Mouse (Mus musculus): ENCODE data around the gene Prkacb. TPM values are rescaled to one million over a fixed set of nuclear protein-coding genes. Genes with fewer than 3 reads are reported as not detected.
A peak's percentile ranks its signal among the peaks of the same experiment; 100 is the strongest.
"Not testable (repeated sequence)": the region's sequence is repeated elsewhere in the genome, so short reads cannot be mapped to it uniquely, and the experiment has no call there.

Gene Prkacb
- total RNA-seq, 4 experiments from 2014 or later, result 234 to 268 (median 254) TPM

DNA sequence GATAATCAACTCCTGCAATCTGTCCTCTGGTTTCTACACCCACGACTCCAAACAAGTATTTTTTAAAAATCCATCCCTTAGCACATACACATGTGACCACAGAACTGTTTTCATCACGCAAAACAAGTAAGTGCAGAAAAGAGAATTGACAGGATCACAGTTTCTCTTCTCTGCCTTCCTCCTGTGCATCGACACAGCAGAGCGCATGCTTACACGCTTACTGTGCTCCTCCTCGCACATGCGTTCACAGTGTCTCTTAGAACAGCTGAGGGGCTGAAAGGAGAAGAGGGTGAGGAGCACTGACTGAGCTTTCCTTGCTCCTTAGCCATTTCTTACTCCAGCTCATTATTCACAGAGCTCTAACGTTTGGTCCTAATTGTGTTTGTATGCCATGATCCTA lies 33.9 kb downstream of the Prkacb start:
- no peak for DNase-seq (ENCODE audit: low spot score in 2 of 2)

DNA sequence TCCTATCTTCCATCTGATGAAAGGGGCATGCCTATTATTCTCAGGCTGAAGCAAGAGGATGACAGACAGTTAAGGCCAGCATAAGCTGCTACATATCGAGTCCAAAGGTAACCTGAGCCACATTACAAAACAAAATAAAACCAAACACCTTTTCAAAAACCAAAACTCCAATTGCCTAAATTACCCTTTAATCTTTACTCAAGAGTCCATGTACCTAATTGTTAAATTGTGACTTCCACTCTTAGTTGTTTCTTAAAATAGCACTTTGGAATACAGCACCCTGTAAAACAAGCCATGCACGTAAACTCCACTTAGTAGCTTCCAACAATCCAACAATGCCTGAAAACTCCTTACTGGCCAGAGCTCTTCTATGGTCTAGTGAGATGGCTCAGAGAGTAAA lies 34.3 kb downstream of the Prkacb start:
- no peak for DNase-seq (ENCODE audit: low spot score in 2 of 2)

DNA sequence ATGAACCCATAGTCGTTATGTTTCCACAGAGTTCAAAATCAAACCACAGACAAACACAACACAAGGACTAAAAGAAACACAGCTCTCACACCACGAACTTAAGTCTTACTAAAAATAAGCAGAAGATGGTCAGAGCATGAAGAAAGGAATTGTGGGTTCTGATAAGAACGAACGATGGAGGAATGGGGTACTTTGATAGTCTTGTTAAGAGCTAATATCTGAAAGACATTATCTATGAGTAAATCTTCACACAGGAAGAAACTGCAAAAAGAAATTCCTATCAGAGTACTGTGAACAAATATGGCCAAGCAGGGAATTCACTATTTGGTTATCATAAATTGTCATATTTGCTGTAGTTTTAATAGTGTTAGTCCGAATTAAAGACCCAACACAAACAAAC lies 36.1 kb downstream of the Prkacb start:
- DNase-seq (ENCODE audit: low spot score in 2 of 2), result no peak

DNA sequence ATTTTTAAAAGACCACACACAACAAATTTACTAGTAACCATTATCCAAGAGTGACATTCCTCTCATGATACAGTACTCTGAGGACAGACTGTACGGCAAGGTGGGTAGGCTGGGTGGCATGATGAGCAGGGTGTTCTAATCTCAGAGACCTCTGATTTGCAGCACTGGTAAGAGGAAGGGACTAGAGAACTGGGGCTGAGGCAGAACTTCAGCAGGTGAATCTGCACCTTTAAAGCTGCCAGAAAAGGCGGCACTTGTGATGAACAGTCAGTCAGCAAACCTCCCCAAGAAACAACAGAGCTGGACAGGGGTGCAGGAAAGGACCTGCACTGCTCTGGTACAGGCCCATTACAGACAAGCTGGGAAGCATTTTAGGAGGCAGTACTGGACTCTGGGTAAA lies 41.9 kb downstream of the Prkacb start:
- DNase-seq (ENCODE audit: low spot score in 2 of 2), result no peak

DNA sequence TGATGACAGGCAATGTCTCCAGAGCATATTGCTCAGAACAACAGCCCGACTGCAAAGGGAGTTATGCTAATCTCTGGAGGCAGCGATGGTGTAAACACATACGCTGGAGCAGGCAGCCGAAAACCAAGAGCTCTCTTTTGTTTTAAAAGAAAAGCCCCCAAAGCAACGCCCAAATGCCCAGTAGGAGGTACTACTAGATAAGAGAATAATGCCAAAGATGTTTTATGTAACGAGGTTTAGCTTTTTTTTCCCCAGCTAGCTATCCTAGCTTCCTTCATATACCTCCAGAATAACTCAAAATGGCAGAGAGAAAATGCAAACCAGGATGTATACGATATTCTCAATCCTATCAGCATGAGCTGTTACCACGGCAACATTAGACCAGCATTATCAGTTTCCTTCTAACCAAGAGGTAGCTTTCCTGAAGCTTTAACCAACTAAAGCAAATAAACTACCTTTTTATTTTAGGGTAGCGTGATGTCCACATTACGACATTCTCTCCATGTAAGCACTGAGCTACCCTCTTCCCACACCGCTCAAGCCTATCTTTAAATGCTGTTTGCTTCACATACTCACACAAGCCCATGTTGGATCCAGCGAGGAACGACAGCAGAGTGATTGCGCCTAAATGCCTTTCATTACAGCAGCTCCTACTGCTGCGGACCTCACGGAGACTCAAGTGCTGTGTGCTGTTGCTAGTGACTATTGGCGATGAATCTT lies 42.7 kb downstream of the Prkacb start:
- DNase-seq (ENCODE audit: low spot score in 2 of 2), result peak; percentile 38 to 67

DNA sequence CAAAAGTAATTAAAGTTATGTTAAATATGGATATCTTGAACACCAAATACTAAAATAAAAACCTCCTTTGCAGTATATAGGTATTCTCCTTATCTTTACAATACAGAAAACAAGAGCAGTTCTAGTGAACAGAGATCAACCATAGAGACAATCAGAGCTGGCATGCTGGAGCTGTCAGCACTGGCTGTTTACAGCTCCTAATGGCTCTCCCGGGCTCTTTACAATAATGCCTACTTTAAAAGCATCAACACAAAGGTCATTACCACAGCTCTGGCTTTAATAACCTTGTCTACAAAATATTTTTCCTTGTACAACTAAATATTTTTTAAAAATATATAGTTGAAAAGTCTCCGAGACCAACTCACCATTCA lies 43.2 kb downstream of the Prkacb start:
- no peak for DNase-seq (ENCODE audit: low spot score in 2 of 2)

DNA sequence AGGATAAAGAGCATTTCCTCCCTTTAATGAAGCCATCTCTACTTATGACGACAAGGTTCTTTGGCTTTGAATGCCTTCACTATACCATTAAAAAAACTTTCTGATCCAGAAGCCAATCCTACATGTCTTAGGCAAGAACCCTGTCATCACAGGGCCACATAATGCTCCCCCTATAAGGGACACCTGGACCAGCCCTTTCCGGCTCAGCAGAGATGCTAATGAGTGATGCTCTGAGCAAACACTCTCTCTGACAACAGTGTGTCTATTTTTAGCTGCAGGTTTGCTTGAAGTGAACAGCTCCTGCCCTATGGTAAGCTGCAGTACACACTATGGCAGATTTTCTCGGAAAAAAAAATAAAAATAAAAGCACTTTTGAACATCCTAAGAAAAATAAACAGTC lies 43.9 kb downstream of the Prkacb start:
- peak; percentile 25 to 52 for DNase-seq (ENCODE audit: low spot score in 2 of 2)

DNA sequence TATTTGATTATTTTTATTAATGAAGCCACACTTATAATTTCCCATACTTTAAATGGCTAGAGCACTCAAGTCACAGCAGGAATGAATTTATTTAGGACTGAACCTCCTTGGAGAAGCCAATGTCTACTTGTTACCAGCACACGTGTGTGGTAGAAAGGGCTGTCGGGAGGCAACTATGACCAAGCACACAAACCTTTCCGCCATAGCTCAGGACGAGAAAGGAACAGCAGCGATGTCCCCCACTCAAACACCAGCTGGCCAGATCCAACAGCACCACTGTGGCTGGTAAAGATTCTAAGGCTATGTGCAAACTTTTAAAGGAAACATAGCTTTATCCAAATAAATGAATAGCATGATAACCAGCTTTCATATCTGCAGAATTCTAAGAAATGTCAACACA lies 44.4 kb downstream of the Prkacb start:
- DNase-seq (ENCODE audit: low spot score in 2 of 2), result no peak

DNA sequence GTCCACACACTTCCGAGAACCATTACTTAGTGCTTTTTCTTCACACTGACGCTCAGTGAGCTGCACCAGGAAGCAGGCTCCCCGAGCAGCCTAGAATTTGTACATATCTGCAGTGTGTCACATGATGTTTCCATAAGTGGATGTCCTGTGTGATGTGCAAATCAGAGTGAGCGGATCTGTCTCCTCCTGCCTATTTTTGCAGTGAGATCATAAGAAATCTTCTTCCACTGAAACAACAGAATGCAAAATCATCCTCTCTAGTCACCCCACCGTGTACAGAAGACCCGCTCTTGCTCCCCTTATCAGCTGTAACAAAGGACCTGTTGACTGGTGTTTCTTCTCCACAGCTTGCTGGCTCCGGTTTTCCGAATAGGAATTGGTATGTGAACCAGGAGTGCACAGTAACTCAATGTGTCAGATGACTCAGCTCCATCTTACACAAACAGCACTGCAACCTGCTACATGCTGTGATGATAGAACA lies 46.0 kb downstream of the Prkacb start:
- no peak for DNase-seq (ENCODE audit: low spot score in 2 of 2)

DNA sequence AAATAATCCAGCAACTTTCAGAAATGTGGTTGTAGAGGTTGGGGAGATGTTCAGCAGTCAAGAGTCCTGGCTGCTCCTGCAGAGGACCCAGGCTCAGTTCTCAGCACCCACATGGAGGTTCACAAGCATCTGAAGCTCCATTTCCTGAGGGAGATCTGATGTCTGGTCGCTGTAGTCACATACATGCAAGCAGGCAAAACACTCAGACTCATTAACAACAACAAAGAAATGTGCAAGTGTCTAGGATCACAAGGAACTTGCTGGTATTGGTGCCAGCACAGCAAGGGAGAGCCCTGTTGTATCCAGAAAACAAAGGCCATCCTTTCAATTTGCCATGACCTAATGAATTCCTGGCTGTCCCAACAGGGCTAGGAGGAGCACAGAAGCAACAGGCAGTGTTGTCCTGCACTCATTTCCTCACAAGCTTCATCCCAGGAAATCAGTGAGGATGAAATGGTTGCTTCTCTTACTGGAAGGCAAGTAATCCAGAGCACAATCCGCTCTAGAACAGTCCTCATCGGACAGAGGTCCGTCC lies 46.7 kb downstream of the Prkacb start:
- no peak for DNase-seq (ENCODE audit: low spot score in 2 of 2)

DNA sequence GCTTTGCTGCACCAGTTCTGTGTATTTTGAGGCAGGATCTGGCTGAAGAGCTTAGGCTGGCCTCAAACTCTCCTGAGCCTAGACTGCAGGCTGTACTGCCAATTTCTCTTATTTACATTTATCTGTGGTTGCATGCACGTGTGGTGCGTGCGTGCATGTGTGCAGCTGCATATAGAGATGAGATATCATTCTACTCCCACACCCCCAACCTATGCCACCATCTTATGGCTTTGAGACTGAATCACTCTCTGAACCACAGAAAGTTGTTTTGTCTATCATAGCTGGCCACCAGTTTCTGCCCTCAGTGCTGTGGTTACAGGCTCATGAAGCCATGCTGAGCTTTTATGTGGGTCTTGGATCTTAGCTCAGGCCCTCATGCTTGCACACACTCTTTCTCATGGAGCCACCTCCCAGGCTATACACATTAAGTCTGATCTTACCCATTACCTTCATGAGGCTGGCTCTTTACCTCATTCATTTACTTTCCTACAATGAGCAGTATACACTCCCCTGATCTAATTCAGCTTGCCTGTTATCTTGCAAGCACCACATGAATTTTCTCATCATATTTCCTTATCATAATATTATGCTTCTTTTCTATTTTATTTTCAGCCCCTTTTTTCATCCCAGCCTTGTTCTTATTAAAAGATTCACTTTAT lies 47.8 kb downstream of the Prkacb start:
- DNase-seq (ENCODE audit: low spot score in 2 of 2), result no peak

DNA sequence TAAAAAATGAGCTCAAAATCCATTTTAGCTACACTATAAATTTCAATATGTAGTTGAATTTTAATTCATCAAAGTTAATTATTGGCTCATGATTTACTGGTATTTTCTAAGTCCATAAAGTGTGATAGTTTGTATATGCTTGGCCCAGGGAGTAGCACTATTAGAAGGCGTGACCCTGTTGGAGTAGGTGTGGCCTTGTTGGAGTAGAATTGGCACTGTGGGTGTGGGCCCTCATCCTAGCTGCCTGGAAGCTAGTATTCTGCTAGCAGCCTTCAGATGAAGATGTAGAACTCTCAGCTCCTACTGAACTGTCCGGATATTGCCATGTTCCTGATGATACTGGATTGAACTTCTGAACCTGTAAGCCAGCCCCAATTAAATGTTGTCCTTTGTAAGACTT lies 49.7 kb downstream of the Prkacb start:
- not testable (repeated sequence) for DNase-seq (ENCODE audit: low spot score in 2 of 2)

DNA sequence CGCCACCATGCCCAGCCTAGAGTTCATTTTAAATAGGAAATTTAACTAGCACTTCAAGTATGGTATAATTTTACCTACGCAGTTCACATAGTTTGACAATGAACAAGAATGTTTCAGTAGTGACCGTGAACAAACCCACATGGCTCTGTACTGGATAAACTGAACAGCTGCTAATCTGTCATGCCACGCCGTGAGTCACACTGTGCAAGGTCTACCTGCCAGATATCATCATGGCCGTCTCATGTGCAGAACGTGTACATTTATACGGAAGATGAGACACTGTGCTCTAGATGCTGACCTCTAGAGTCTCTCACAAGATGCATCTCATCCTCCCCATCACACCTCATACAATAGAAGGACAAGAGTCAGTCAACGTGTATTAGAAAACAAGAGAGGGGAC lies 51.5 kb downstream of the Prkacb start:
- no peak for DNase-seq (ENCODE audit: low spot score in 2 of 2)

DNA sequence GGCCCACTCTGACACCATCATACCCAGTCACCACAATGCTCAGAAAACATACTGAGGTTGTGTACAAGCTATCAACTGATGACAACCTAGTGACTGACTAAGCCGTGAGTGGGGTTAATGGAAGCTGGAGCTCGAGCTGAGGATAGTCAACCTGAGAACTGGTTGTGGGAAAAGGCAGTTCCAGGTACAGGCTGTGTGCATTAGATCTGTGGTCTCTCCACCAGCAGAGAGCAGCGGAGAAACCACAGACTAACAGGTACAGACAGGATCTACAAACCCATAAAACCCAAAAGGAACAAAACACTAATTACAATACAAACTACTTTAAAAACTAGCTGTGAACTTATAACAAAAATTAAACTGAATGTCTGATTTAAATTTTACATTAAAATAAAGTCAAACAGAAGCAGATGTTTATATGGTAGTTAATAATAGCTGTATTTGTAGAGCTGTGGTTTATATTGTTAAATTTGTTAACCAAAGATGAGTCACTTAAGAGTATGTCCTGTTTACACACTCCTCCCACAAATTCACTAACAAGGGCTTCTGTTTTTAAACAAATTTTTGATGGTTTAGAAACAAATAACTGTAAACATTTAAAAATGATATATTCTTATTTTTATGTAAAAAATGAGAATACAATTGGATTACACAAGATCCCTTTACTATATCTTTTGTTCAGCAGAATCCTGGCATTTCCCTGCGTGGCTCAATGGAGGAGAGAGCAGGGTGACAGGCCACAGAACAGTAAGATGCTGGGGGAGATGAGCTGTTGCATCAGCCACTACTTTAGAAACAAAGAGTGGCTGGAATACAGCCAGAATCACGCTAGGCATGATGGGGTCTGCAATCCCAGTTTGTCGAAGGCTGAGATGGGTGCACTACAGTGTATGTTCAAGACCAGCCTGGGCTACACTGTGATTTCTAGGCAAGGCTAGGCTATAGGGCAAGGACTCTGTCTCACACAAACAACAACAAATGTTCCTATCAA lies 54.5 kb downstream of the Prkacb start:
- DNase-seq (ENCODE audit: low spot score in 2 of 2), result no peak

DNA sequence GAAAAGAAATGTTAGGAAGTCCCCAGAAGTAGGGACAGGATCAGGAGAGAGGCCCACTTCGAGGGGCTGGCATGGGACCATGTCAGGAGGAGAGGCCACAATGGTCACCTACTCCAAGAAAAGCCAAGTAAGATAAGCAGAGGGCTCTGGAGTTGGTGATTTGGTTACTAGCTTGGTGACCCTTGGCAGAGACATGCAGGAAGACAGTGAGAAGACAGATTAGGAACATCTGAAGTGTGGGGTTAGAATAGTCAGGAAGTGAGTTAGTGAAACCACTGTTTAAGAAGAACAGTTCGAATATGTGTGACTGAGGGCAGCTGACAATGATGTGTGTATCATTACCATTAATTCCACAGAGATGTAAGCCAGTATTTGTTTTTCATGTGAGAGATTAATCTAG lies 58.5 kb downstream of the Prkacb start:
- DNase-seq (ENCODE audit: low spot score in 2 of 2), result no peak

DNA sequence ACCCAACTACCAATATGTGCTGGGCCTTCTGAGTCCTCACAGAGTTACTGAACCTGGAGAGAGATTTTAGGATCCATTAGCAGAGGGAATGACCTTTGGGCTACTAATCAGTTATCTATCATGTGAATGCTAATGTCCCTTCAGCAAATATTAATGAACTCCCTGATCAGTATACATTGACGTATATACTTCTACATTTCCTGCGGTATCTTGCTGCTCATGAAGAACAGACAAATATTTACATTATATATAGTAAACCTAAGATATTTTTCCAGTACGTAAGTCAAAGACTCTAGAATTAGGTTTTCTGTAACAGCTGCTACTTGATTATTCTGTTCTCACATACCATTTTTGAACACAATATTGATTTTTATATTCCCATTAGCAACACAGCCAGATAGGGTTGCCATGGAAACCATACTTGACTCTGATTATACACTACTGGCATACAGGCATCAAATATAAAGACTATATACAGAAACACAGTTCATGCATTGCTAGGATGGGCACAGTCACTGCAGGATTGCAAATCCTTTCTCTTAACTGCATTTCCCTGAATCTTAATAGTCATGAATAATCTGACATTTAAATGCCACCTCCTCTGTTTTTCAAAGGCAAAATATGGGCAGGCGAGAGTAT lies 71.1 kb downstream of the Prkacb start:
- no peak for DNase-seq (ENCODE audit: low spot score in 2 of 2)

DNA sequence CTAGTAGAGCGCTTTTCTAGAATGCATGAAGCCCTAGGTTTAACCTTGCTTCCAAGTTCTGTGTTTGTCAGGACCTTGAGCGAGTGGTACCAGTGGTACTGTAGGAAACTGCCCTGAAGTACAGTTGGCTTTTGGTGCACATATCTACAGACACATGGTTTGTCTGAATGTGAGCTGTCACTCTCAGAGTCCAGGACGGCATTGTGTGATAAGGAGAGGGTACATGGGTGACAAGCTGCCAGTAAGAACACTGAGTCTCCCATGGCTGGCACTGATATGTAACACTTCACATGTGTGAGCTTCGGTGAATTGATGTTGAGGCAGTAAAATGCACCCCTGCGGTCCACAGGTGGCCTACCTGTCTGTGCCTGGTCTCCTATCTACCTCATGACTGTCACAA lies 71.6 kb downstream of the Prkacb start:
- no peak for DNase-seq (ENCODE audit: low spot score in 2 of 2)

DNA sequence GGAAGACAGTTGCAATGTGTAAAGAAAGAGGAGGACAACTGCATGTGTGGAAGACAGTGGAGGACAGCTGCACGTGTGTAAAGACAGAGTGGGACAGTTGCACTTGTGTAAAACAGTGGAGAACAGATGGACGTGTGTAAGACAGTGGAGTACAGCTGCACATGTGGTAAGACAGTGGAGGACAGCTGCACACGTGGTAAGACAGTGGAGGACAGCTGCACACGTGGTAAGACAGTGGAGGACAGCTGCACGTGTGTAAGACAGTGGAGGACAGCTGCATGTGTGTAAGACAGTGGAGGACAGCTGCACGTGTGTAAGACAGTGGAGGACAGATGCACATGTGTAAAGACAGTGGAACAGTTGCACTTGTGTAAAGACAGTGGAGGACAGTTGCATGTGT lies 76.6 kb downstream of the Prkacb start:
- DNase-seq (ENCODE audit: low spot score in 2 of 2), result not testable (repeated sequence)

DNA sequence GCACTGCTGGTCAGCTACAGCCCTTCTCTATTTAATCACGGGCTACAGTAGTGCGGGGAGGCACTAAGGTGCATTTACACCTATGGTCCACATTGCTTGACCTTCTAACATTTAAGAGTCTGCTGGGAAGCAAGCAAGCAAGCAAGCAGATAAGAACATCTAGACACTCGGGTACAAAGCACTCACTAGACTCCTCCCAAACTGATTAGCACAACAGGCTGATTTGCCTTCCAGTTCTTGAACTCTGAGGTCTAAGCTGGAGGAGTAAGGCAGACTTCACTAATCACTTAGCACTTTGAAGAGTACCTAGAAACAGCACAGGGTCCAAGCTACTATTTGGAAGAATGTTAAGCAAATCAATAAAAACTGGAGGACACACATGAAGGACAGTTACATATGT lies 77.1 kb downstream of the Prkacb start:
- no peak for DNase-seq (ENCODE audit: low spot score in 2 of 2)

DNA sequence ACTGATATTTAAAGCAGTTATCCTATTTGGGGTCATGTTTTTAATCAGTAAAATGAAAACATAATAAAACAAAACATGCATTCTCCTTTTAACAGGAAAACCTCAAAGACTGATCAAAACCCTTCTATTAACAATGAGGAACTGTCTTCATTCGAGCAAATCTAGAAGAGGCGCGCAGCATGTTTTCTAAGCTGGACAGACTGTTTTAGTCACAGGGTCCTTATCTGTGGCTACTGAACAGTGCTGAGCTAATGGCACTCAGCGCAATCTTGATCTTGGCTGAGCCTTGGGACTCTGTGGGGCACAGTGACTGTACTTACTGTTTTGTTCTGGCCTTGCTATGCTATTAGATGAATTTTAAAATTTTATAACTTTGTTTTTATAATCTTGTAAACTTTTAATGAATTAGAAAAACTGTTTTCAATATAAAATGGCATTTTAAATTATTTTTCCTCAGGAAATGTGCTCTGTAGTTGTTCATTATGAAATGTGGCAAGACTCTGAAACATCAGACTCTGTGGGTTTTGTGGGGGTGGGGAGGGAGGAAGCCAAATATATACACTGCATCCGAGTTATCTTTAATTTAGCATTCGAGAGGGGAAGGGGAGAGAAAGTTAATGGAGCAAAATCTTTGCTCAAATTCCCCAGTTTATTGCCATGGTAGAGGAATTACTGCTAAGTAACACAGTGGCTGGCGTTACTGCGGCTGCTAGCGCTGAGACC lies 77.7 kb downstream of the Prkacb start:
- DNase-seq (ENCODE audit: low spot score in 2 of 2), result no peak

DNA sequence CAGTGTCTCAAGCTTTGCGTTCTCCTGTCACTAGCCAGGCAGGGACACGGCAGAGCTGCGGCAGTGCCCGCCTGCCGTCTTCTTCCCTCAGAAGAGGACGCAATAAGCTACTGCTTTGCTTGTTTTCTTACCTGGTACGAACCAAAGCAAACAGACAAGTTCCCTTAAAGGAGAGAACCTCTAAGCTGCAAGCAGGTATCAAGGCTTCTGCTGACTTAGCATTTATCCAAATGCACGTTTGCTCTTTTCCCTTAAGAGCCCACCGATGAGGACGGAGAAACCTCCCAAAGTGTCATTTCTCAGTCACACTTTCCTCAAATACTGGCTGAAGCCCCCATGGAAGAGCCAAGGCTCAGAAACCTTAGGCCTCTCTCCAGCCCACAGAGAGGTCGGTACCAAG lies 81.3 kb downstream of the Prkacb start:
- DNase-seq (ENCODE audit: low spot score in 2 of 2), result no peak
